Mouse (Mus musculus): ENCODE data around the gene B4galnt4.

DNA sequence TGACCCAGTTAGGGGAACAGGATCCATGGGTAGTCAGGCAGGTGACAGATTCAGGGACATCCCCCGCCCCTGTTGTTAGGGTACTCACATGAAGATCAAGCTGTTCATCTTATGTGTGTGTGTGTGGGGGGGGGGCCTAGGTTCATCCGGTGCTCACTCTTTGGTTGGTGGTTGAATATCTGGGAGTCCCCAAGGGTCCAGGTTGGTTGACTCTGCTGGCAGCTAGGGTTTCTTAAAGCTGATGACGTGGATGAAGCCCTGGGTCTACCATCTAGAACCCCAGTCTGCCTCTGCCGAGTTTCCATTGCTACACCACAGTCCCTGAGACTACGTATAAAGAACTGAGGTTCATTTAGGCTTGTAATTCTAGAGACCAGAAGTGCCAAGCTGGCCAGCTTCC is 41.9 kb upstream of the B4galnt4 start:
- TF ChIP-seq MYOD1 (IDR thresholded peaks at IDR 0.05; ENCODE audit: control insufficient read depth in 1 of 3, insufficient read length in 2 of 3, low read depth in 2 of 3): no peak
- no peak for TF ChIP-seq CEBPB (IDR thresholded peaks at IDR 0.05; ENCODE audit: insufficient read depth, poor library complexity, severe bottlenecking)
- TF ChIP-seq E2F4 (IDR thresholded peaks at IDR 0.05; ENCODE audit: insufficient read depth): no peak
- TF ChIP-seq MAX (IDR thresholded peaks at IDR 0.05; ENCODE audit: low read depth): no peak
- no peak for TF ChIP-seq POLR2A (IDR thresholded peaks at IDR 0.05; ENCODE audit: insufficient read length, low read depth)
